Mouse (Mus musculus) liver, postnatal 0 days (tissue): ENCODE measurements around the gene Lrmda.

Experiments
- CTCF ChIP-seq: sonication (generic); IDR thresholded peaks from 2 replicates; pipeline ENCODE4 v1.5.1; 2016; ENCODE audit warnings: antibody characterized with exemption, low read depth
- EP300 ChIP-seq: IDR thresholded peaks from 2 replicates; pipeline ENCODE4 v1.6.1; 2016; ENCODE audit warnings: antibody characterized with exemption, low read depth, mild to moderate bottlenecking

DNA sequence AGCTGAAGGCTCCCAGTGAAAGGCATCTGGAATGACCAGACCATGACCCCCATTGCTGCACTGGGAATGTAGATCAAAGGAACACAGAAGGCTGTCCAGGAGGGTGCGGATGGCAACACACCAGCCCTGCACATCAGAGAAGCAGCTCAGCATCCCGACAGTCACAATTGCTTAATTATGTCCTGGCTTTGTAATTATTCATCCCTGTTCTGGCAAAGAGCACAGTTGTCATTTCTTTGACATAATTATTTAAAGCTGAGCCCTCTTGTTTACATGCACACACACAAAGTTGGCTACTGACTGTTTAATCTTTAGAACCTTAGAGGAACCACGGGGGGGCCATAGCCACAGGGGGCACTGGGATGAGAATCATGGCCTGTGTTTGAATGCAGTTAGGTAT, 580.7 kb downstream of the Lrmda start:
- TF ChIP-seq CTCF: no peak
- no peak for TF ChIP-seq EP300
